Mouse (Mus musculus) megakaryocyte-erythroid progenitor cell, adult 5-6 weeks (primary cell): ENCODE measurements around the gene Cdk15. TPM values are rescaled to one million over a fixed set of nuclear protein-coding genes. Genes with fewer than 3 reads are reported as not detected.

Experiments
- ATAC-seq: replicated peaks from 2 replicates; pipeline ENCODE4 v1.8.0; 2016; ENCODE audit warnings: mild to moderate bottlenecking, inconsistent platforms; ENCODE audit not compliant: severe bottlenecking, poor library complexity, low FRiP score, low TSS enrichment
- total RNA-seq, 2 experiments: library from RNA; stranded (forward) in 1 of 2; stranded (reverse) in 1 of 2; fragments of 200-1000, 215-1000 nt in 1 of 2; fragments of >200 nt in 1 of 2; fragmentation: Nextera tagmentation in 1 of 2; gene quantifications; 2 replicates each; pipeline ENCODE4 v1.2.3; 2014 to 2017

Cdk15 gene
- total RNA-seq, 2 experiments from 2014 or later, result not detected

DNA sequence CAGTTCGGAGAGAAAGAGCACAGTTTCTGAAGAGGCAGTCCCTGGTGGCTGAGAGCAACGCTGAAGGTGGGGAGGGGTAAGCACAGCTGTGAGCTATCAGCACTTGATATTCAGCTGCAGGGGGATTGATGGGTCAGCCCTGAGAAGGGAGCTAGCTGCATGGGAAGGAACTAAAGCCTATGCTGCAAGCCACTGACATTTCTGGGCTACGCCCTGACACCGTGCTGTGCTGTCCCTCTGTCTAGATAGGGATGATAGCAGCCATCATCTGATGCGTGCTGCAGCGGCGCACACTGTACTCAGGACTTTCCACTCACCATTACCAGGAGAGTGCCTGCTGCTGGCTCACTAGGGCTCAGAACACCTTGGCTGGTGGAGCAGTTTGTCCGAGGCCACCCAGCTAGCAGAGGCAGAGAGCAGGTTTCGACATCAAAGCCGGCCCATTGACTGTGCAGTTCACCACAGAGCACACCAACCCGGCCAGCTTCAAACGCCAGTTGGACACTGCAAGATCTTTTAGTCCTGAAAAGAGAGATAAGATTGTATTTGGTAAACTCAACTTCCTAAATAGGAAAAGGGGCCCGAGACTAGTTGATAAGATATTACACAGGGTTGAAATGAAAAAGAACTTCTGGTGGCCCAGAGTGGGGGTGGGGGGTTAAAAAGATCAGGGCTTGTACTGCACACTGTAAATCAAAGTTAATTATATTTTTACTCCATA is 111.4 kb downstream of the Cdk15 start:
- peak; percentile 97 for ATAC-seq

GRCm38 (mm10) chr1:59368649-59369319 is 112.1 kb downstream of the Cdk15 start:
- no peak for ATAC-seq

DNA sequence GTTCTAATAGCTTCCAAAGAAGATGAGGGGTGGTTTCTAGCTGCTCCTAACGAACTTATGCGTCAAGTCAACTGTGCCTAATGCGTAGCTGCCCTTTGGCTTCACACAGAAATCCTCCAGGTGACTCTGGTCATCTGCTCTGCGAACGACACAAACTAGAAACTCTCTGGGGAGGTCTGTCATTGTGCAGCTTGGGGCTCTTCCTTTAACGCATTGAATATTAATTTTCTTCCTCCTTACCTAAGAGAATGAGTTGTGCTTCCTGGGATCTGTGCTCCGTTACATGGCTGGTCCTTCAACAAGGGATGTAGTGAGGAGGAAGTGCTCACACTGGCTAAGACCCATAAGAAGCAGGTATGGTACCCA is 112.6 kb downstream of the Cdk15 start:
- no peak for ATAC-seq

- ATAC-seq, result peak; percentile 46; the same call in 1 of the 2 replicates
Observed at GRCm38 (mm10) chr1:59370355-59370950, 113.7 kb downstream of the Cdk15 start.

- ATAC-seq, result no peak
Observed at GRCm38 (mm10) chr1:59376021-59376548, 119.4 kb downstream of the Cdk15 start.

DNA sequence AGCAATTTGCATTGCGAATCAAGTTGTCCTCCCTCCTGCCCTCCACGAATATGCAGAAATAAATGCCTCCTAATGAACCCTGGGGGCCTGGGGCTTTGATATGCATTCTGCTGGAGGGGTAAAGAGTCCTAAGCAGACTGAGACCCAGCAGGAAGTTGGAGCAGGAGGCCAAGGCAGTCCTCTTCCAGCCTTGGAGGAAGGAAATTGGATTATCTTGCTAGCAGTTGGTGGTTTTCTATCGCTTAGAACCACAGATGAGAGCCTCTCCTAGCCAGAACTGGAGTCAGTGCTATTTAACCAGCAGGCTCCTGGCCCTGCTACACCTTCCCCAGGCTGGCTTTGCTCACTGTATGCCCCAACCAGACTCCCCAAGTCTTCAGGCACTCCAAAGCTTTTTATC is 119.9 kb downstream of the Cdk15 start:
- 0 out of 2 replicates have a peak, but pooled peaks have one; percentile 55 for ATAC-seq

- no peak for ATAC-seq
Observed at GRCm38 (mm10) chr1:59377312-59377711, 120.6 kb downstream of the Cdk15 start.

DNA sequence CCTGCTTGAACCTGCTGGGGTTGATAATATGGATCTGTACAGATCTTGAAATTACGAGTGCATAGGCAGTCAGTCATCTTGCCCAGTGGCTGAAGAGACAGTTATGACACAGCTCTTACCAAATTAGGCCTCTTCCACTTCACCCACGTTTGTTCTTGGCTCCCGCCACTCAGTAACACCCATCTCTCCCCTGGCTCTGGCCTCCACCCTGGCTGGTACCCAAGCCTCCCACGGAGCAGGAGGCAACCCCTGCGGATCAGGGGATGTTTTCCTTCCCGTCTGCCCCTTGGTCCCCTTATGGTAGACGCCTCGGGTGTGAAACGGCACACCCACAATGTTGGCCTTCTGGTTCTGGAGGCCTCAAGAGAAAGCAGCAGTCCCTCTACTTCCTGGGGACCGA is 124.2 kb downstream of the Cdk15 start:
- no peak for ATAC-seq

- no peak for ATAC-seq
Observed at GRCm38 (mm10) chr1:59381483-59381882, 124.8 kb downstream of the Cdk15 start.

GRCm38 (mm10) chr1:59382516-59382915 is 125.8 kb downstream of the Cdk15 start:
- ATAC-seq, result no peak

DNA sequence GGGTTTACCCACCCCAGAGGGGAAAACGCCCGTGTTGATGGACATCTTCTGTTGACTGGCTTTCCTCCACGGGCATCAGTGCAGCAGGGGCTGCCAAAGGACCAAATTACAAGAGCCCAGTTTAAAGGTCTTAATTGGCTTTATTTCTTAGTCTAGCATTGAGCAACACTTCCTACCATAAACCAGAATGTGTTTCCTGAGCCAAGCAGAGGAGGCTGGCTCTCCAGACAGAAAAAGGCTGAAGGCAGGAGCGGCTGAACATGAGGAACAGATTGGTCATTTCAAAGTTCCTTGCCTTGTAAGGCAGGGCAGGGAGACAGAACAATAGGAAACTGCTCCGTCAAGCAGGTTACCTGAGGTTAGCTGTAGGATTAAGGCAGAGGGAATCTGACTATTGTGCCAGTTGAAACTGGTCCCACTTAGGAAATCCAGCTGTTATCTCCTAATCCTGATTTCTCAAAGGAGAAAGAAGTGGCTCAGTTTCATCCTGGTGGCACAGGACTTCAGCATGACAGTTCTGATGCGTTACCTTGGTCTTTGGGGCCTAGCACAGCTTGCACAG is 126.4 kb downstream of the Cdk15 start:
- no peak for ATAC-seq

GRCm38 (mm10) chr1:59384400-59384799 is 127.7 kb downstream of the Cdk15 start:
- ATAC-seq, result no peak

GRCm38 (mm10) chr1:59385641-59386040 is 128.9 kb downstream of the Cdk15 start:
- ATAC-seq, result no peak

GRCm38 (mm10) chr1:59387542-59388314 is 131.0 kb downstream of the Cdk15 start:
- ATAC-seq, result no peak

- no peak for ATAC-seq
Observed at GRCm38 (mm10) chr1:59389181-59389580, 132.5 kb downstream of the Cdk15 start.

DNA sequence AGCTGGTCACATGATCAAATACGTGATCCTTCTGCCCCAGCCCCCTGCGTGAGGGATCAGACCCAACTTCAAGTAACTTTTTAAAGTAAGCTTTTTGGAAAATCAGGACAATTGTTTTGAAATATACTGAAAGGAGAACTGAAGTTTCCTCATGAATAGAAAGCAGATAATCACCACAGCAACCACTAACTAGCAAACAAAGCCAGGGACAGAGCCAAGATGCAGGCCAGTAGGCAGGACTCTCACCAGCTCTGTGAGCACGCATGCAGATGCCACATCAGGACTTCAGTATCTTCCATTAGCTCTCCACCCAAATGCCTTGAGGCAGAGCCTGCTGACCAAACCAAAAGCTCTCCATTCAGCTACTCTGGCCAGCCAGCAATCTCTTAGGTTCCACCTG is 135.0 kb downstream of the Cdk15 start:
- ATAC-seq, result no peak

- 0 out of 2 replicates have a peak, but pooled peaks have one; percentile 52 for ATAC-seq
Observed at GRCm38 (mm10) chr1:59394072-59394471, 137.4 kb downstream of the Cdk15 start.

- no peak for ATAC-seq
Observed at GRCm38 (mm10) chr1:59394616-59395015, 137.9 kb downstream of the Cdk15 start.

DNA sequence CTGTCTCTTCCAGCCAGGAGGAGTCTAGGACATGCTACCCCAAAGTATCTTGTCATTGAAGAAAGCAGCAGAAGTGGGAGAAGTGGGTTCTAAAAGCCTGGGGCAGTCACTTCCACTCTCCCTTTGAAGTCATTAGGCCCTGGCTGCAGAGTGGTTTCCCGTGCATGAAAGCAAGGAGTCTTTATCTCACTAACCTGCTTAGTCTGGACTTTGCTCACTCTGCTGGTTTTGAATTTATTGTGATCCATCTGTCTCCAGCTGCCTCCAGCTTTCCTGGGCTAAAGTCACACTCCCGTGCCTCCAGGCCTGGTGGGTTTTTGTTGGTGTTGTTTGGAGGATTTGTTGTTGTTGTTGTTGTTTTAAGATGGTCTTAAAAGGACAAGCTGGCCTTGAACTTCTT is 139.3 kb downstream of the Cdk15 start:
- ATAC-seq, result no peak
